Mouse (Mus musculus): Measurements from ENCODE around the gene Olfr397.

The Olfr397 gene

DNA sequence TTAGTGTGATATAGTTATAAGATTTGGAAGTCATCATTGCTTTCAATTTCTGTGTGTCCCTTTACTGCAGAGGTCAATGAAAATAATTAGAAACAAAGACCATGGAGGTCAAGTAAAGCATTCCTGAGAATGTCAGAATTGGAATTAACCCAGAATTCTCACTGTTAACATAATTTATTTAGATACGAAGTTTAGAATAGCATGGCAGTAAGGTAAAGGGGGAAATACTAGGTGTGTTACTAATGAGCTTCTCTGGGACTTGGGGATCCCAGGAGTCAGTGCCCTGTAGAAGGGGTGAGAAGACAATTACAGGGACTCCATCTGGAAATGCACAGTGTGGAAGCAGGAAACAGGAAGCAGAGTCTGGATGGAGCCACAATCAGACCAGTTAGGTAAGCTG lies at the start of gene Olfr397:
Gene Olfr397 (plus strand): TSS at position 301 of the 400 bp plus-strand sequence.
- in situ Hi-C loops (cut with MboI, MseI): no loop called here

DNA sequence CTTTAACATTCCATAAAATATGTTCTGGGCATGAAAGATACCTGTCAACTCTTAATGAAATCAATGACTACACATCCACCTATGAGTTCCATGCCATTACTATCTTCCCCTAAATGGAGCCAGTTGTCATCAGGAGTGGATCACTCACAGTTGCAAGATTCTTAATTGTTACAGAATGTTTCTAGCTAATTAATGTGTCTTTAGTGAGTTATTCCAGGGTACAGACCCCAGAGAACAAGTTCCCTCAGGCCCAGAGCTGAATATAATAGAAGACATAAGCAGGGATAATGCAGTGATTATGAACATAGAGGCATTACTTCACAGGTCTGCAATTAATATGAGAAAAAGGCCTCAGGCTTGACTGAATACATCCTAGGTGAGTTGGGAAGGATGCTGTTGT lies 24.2 kb upstream of the Olfr397 start, which contains the start of gene Olfr23:
Gene Olfr23 (plus strand): TSS at position 301 of the 400 bp plus-strand sequence.
- in situ Hi-C loops (cut with MboI, MseI): no loop called here

DNA sequence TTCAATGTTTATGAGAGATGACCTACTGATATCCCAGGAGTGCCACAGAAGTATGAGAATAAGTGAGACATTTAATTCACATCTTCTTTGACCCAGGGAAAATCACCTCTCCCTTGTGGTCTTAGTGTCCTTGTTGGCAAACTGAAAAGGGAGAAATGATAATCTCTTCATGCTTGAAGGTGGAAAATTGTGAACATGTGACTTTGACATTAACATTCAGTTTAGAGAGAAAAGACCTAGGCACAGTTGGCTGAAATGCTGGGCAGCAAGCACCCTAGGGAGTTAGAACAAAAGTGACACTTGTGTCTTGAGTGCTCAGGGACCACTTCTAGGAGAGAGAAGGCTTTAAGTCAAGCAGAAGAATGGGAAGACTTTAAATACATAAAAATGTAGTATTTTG lies 29.7 kb downstream of the Olfr397 start, which contains the start of gene Olfr398:
Gene Olfr398 (minus strand): TSS at position 101 of the 400 bp plus-strand sequence.
- in situ Hi-C loops (cut with MboI, MseI): no loop called here

DNA sequence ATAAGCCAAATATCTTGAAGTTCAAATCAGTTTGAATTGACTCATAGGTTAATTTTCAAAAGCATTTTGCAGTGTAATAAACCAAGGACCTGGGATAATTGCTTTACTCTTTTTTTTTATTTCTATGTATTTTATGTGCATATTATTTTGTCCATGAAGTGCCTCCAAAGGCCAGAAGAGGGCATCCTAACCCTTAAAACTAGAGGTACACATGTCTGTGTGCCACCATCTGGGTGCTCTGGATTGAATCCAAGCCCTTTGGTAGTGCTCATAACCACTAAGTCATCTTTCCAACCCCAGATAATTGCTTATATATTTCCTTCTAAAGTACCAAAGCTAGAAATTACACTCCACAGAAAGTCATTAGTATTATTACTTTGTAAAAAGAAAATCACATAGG lies 32.5 kb downstream of the Olfr397 start:
- in situ Hi-C loops (cut with MboI, MseI): no loop called here
